Mouse (Mus musculus) cerebellum, adult 9-11 months (tissue): ENCODE measurements around the gene Ccdc12.
A peak's percentile ranks its signal among the peaks of the same experiment; 100 is the strongest.
"Not testable (repeated sequence)": the region's sequence is repeated elsewhere in the genome, so short reads cannot be mapped to it uniquely, and the experiment has no call there.

Source experiments
- DNase-seq: peaks from one replicate; pipeline ENCODE4 v3.0.0; 2022

Gene Ccdc12

GRCm38 (mm10) chr9:110678886-110679285 is 22.6 kb downstream of the Ccdc12 start:
- DNase-seq, result peak; percentile 52

GRCm38 (mm10) chr9:110680736-110681507 is 24.6 kb downstream of the Ccdc12 start:
- DNase-seq, result no peak

- no peak for DNase-seq
These were observed 25.5 kb downstream of the Ccdc12 start for GRCm38 (mm10) chr9:110681817-110682216.

- DNase-seq, result no peak
These were observed 26.0 kb downstream of the Ccdc12 start for GRCm38 (mm10) chr9:110682255-110682654.

- DNase-seq, result not testable (repeated sequence)
These were observed 26.4 kb downstream of the Ccdc12 start for GRCm38 (mm10) chr9:110682697-110683096.

GRCm38 (mm10) chr9:110683574-110684099 is 27.3 kb downstream of the Ccdc12 start:
- DNase-seq, result no peak

- peak; percentile 92 for DNase-seq
These were observed 28.0 kb downstream of the Ccdc12 start for GRCm38 (mm10) chr9:110684100-110684831.

GRCm38 (mm10) chr9:110685187-110685586 is 28.9 kb downstream of the Ccdc12 start:
- peak; percentile 70 for DNase-seq

- no peak for DNase-seq
These were observed 29.3 kb downstream of the Ccdc12 start for GRCm38 (mm10) chr9:110685591-110685990.

GRCm38 (mm10) chr9:110686472-110686871 is 30.2 kb downstream of the Ccdc12 start:
- no peak for DNase-seq

GRCm38 (mm10) chr9:110687061-110687460 is 30.8 kb downstream of the Ccdc12 start:
- DNase-seq, result peak; percentile 65

- DNase-seq, result no peak
These were observed 31.5 kb downstream of the Ccdc12 start for GRCm38 (mm10) chr9:110687846-110688245.

GRCm38 (mm10) chr9:110689261-110689779 is 33.0 kb downstream of the Ccdc12 start:
- no peak for DNase-seq

GRCm38 (mm10) chr9:110695165-110695755 is 39.0 kb downstream of the Ccdc12 start:
- no peak for DNase-seq

GRCm38 (mm10) chr9:110696427-110696826 is 40.1 kb downstream of the Ccdc12 start:
- no peak for DNase-seq

- DNase-seq, result peak; percentile 68
These were observed 41.2 kb downstream of the Ccdc12 start for GRCm38 (mm10) chr9:110697465-110697864.

GRCm38 (mm10) chr9:110699574-110699973 is 43.3 kb downstream of the Ccdc12 start:
- no peak for DNase-seq

GRCm38 (mm10) chr9:110701114-110702032 is 45.1 kb downstream of the Ccdc12 start:
- DNase-seq, result no peak

- no peak for DNase-seq
These were observed 46.5 kb downstream of the Ccdc12 start for GRCm38 (mm10) chr9:110702848-110703247.

- no peak for DNase-seq
These were observed 47.6 kb downstream of the Ccdc12 start for GRCm38 (mm10) chr9:110703951-110704350.

- no peak for DNase-seq
These were observed 50.5 kb downstream of the Ccdc12 start for GRCm38 (mm10) chr9:110706784-110707183.

- DNase-seq, result peak; percentile 79
These were observed 53.4 kb downstream of the Ccdc12 start for GRCm38 (mm10) chr9:110709640-110710258.
